Mouse (Mus musculus) layer of hippocampus, postnatal 25 days (tissue): ENCODE measurements around the gene Id3. TPM values are rescaled to one million over a fixed set of nuclear protein-coding genes. Genes with fewer than 3 reads are reported as not detected.

ENCODE experiments used
- DNase-seq, 2 experiments: peaks; one replicate each; pipeline ENCODE4 v3.0.0; 2022; ENCODE audit warnings: mixed read lengths in 2 of 2, low spot score in 1 of 2; ENCODE audit errors: extremely low spot score in 1 of 2
- total RNA-seq, 2 experiments: library from RNA; stranded (reverse); gene quantifications; 2 replicates each; pipeline ENCODE4 v1.2.3; 2021

The Id3 gene
- total RNA-seq, 2 experiments from 2014 or later = 51.7 to 62.5 TPM

- DNase-seq = no peak
Observed at GRCm38 (mm10) chr4:136123111-136123791, 20.0 kb upstream of the Id3 start.

DNA sequence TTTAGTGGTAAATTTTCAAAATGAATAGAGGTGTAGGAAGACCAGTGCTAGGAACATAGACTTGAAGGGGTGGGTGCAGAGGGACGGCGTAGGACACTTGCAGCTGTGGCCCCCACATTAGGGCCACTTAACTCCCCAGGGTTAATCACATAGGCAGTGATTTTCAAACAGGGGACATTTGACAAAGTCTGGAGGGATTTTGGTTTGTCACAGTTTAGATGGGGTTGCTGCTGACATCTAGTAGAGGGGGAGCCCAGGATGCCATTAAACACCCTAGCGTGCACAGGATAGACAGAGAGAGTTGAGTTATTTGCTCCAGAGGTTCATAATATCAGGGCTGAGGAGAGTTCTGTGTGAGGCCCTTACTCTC is 19.5 kb upstream of the Id3 start:
- DNase-seq = no peak

GRCm38 (mm10) chr4:136124581-136124980 is 18.7 kb upstream of the Id3 start:
- DNase-seq = no peak

DNA sequence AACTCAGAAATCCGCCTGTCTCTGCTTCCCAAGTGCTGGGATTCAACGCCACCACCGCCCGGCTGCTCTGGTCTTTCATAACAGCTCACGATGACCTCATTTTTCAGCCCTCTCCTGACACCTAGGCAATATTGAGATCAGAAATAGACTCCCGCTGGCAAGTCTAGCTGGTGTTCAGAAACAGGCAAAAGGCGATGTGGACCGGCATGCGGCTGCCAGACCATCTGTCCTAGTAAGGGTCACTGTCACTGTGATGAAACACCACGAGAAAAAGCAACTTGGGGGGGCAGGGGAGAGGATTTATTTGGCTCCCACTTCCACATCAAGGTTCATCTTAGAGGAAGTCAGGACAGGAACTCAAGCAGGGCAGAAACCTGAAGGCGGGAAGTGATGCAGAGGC is 17.8 kb upstream of the Id3 start:
- DNase-seq = no peak

DNA sequence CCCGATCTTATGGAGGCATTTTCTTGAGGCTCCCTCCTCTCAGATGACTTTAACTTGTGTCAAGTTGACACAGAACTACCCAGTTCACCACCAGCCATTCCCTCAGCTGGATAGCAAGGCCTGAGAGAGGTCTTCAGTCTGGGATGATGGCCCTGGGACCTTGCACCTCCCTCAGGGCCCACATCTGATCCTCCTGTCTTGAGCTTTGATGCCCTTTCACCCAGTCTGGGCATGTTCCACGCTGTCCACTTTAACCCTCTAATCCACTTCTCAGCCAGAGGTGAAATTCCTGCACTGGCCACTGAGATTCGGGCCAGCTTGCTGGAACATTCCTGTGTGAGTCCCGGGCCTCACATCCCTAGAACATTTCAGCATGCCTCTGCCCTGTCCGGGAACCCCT is 17.3 kb upstream of the Id3 start:
- no peak for DNase-seq

- DNase-seq = no peak
Observed at GRCm38 (mm10) chr4:136127670-136128069, 15.6 kb upstream of the Id3 start.

DNA sequence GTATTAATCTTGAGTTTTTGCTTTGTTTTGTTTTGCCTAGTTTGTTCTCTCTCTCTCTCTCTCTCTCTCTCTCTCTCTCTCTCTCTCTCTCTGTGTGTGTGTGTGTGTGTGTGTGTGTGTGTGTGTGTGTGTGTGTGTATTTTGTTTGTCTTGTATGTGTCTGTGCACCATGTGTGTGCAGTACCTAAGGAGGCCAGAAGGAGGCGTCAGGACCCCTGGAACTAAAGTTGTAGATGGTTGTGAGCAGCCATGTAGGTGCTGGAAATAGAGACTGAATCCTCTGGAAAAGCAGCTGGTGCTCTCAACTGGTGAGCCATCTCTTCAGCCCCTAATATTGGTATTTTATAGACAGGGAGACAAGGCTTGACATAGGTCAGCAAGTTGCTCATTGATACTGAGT is 13.5 kb upstream of the Id3 start:
- no peak for DNase-seq

DNA sequence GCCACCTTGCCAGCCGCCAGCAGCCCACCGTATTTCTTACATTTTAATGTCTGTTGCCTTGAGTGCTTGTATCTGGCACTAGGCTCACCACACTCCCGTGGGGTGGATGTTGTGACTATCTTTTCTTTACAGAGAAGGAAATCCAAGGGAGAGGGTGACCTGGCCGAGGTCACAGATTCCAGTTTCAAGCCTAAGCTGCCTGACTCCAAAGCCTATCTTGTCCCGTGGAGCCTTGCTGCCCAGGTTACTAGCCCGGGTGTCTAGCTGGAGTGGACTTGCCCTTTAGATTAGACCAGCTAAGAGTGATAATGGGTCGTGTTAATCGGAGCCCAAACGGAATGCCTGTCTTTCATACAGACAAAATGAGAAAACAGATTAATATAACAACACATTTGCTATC is 9.5 kb upstream of the Id3 start:
- DNase-seq = no peak

GRCm38 (mm10) chr4:136134418-136134977 is 8.8 kb upstream of the Id3 start:
- no peak for DNase-seq

DNA sequence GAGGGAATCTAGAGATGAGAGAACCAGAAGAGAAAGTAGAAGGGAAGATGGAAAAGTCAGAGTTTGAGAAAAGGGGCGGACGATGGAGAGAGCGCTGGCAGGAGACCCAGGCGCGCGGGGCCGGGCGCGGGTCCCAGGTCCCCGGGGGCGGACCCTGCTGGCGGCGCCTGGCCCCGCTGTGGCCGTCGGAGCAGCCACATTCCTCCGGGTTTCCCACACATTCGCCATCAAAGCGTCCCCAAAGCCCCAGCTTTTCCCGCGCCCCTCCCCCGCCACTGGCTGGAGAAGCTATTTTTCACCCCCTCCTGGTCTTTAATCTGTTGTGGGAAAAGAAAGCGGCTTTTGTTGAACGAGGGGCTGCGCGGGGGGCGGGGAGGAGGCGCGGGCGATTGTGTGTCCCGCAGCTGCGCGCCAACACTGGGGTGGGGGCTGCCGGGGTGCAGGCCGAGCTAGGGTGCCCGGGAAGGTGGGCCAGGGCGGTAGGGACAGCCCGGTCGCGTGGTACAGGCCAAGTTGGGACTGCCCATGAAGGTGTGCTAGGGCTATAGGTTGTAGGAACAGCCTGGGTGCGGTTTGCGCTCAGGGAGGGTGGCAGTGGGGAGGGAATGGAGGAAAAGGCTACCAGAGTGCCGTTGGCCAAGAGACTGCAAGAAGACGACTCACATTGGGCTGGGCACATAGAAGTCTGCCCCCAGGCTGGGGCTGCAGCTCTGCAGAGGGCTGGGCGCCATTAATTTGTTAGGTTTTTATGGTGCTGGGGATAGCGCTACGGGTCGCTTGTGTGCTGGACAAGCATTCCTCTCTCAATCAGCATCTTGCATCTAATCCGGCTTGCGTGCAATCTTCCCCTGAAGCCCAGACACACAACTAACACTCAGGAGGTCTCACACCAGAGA is 8.1 kb upstream of the Id3 start:
- peak; percentile 30 to 64 for DNase-seq

DNA sequence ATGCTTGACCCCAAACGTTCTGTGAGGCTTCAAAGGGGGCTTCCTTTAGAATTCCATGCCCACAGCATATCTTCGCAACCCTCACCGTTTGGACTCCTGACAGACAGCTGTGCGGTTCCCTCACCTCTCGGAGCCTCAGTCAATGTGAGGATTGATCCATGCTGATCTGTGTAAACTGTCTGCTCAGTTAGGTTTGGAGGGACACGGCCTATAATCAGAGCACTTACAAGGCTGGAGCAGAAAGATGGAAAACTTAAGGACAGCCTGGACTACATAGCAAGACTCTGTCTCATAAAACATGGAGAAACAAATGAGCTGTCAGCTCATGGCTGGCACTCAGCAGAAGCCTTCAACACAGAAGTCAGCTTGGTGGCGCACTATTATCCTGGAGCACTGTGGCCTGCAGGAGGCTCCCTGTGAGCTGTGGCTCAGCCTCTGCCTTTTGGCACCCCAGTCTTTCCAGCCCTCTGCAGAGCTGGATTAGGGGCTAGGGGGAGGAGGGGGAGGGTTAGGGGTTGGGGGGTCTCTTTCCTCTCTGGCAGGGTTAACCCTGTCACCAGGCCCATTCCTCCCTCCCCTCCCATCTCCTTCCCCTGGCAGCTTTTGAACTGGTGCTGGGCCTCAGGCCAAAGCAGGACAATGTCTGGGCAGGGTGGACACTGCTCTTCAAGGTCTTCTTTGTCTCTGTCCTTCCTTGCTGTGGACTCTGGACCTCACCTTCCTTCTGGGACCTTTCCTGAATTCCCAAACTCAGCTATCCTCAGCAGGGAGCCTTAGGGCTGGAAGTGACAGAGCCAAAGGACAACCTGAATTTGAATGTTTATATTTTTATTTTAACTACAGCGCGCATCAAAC is 7.2 kb upstream of the Id3 start:
- DNase-seq = no peak

- no peak for DNase-seq
Observed at GRCm38 (mm10) chr4:136139326-136140110, 3.8 kb upstream of the Id3 start.

DNA sequence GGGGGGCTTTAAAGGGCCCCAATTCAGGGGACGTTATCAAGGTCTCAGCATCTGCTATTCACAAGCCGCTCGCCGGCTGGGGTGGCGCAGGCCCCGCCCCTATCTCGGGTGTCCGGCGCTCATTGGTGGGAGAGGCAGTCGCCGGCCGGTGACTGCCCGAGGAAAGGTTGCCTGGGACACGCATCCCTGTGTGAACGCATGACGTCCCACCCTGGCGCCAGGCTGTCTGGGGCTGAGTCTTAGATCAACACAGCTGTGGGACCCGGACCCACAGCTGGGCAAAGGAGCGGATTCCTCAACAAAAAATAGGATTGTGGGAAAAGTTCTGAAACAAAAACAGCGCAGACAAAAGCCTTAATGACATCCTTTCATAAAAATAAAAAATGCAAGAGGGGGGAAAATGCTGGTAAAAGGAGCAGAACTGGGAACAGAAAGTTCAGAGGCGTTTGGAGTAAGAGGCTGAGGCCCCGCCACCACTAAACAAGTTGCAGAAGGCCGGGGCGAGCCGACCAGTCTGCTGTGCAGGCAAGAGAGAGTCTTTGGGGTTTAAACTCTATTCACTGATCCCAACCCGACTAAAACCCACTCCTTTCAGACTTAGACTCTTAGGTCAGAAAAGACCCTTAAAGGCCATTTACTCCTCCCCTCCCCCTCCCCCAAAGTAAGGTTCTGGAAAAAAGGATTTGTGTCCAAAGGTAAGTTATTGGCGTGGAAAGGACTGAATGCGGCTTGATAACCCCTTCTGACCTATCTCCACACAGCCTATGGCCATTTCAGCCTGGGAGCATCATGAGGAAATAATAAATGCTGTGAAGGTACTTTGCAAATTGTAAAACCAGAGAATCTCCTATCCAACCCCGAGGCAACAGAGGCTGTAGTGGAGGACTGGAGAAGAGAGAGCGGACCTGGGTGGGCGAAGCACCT is 2.7 kb upstream of the Id3 start:
- peak; percentile 39 to 60 for DNase-seq

DNA sequence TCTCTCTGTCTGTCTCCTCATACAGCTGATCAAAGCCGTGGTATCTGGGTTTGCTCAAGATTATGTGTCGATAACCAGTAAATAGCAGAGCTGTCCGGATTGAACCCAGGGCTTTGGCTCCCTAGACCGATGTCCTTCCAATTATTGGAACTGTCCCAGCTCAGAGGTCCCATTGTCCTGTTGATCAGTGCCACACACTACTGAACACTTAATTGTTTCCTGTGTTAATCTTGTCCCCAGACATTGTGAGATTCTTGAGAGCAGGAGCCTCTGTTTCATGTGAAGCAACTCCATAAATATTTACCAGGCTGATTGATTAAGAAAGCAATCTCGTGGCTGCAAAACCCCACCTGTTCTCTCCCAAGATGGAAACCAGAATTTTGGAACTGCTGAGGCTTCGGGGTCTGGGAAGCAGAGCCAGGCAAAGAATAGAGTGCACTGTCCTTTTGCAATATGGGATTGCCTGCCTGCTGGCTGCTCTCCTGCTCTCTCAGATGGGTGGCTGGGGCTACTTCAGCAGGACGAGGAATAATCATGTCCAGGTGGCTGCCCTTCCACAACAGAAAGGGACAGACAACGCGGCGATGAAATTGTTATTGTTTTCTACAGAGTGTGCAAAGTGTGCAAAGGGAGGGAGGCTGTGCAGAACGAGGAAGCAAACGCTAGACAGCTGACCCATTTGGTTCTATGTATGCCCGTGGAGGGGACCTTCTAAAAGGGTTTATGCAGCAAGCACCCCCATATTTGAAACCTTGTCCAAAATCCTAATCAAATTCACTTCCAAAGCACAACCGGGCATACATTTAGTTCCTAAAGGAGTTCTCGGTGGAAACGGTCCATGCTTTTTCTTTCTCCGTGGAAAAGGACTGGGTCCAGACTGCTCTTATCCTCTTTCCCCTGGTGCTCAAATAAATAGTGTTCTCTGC is 767 bp upstream of the Id3 start:
- DNase-seq = no peak

DNA sequence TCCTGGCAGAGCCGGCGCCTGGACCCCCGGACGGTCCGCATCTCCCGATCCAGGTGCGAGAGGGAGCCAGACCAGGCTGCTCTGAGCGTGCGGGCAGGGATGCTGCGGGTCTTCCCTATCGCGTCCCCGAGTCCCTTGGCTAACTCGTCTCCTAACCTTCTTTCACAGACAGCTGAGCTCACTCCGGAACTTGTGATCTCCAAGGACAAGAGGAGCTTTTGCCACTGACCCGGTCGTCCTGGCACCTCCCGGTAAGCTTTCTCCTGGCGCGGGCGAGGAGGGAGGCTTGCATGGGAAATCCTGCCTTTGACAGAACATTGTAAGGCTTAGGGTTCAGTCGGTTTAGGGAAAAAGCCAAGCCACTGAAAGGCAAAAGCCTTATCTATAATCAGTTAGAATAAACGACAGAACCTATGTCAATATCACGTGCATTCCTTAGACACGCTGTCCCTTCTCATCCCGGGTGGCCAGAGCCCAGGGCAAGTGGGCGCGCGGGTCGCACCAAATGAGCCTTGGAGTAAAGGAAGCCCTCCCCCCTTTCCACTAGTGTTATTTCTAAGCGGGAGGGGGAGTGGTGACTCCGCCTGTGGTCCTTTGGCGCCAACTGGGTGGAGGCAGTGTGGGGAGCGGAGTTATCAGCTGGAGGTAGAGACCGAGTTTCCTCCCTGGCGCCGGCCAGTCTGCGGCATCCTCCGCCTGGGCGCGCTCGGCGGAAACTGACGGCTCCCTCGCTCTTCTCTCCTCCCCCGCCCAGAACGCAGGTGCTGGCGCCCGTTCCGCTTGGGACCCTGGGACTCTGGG is 1.0 kb downstream of the Id3 start:
- no peak for DNase-seq

DNA sequence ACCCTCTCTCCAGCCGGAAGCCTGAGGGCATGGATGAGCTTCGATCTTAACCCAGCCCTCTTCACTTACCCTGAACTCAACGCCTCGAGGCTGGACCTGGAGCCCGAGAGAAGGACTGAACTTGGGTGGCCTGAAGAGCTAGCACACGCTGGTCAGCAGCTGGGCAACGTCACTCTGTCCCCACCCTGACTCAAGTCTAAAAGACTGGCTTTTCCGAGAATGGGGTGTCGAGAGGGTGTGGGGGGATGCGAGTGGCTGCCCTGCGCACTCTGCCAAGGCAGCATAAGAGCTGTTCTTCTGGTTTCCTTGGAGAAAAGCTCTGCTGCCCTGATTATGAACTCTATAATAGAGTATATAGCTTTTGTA is 1.6 kb downstream of the Id3 start:
- DNase-seq = no peak

- no peak for DNase-seq
Observed at GRCm38 (mm10) chr4:136145362-136145885, 2.1 kb downstream of the Id3 start.
